Mouse (Mus musculus): ENCODE results near the gene Prss3.
"Not testable (repeated sequence)": the region's sequence is repeated elsewhere in the genome, so short reads cannot be mapped to it uniquely, and the experiment has no call there.

Gene Prss3

DNA sequence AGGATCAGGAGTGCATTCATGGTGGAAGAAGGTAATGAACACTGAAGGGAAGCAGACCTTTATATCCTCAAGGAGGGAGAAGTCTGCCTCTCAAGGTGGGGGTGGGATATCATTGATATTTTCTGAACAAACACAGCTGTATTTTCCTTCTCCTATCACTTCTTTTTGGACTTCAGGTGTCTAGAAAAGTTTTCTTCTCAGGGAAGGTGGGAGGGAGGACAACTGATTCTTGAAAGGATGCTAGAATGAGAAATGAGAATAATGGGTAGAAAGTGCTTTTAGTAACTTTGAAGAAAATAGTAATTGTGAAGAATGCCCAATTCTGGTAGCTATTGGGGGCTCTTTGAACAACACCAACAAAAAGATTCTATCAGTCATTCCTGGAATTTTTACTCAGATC, at the start of gene Prss3:
Gene Prss3, minus strand, starts transcription at position 101 of the 400 bp plus-strand sequence.
- DNase-seq = not testable (repeated sequence)

DNA sequence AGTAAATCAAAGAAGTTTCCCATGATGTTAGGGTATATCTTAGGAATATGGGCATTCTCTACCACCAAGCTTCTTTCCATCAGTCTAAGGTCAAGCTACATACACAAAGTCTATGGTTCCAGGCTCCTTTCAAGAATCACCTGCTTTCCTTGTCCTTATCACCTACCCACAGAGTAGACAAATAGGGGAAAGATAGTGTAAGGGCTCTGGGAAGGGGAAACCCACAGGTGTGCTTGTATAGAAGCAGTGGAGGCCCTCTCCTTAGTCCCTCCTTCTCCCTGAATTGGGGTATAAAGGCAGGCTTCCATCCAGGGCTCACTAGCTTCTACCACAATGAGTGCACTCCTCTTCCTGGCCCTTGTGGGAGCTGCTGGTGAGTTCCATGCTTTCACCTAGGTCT, 14.6 kb upstream of the Prss3 start, which contains the start of gene Gm5771:
Gene Gm5771, plus strand, starts transcription at position 301 of the 400 bp plus-strand sequence.
- DNase-seq = not testable (repeated sequence)

DNA sequence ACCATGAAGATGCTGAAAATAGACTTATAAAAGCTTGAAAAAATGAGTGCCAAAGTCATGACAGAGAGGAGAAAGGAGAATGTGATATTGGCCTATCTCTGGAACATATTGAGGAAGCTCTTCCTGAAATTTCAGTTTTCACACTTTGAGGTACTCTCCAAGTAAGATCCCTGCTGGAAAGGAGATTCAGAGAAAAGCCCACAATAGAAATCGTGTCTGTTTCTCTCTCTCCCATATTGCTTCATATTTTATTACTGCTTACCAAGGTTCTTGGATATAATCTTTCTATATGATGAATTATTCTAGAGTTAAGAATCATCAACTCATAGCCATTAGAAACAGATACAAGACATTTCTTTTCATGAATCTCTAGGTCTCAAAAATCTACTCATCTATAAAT, 14.2 kb upstream of the Prss3 start:
- DNase-seq = not testable (repeated sequence)

DNA sequence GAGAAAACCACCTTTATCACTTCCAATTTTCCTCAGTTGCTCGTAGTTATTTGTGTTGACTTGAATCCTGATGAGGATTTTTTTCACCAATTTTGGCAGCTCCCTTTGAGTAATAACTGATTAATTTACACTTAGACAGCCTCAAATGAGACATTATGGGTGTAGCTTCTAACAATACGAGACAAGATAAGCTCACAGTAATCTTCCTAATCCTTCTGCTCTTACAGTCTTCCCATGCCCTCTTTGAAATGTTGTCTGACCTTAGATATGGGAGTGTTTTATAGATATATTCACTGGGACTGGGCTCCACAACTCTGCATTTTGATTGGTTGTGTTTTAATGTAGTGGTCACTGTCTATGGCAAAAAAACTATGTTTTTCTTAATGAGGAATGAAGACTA, 9.3 kb upstream of the Prss3 start:
- DNase-seq = no peak

DNA sequence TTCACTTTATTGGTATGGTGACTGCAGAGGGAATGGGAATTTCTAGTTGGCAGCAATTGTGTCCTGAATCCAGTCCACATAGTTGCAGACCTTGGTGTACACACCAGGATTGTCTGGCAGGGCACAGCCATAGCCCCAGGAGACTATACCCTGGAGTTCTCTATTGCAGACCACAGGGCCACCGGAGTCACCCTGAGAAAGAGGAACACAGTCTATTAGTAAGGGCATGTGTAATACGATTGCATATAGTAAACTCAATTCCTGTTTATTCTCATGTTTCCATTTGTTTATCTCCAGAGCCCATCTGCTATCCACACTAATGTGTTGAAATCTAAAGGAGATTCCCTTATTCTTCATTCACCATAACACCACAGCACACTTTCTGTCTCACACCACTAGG, 3.7 kb downstream of the Prss3 start:
- DNase-seq = not testable (repeated sequence)

DNA sequence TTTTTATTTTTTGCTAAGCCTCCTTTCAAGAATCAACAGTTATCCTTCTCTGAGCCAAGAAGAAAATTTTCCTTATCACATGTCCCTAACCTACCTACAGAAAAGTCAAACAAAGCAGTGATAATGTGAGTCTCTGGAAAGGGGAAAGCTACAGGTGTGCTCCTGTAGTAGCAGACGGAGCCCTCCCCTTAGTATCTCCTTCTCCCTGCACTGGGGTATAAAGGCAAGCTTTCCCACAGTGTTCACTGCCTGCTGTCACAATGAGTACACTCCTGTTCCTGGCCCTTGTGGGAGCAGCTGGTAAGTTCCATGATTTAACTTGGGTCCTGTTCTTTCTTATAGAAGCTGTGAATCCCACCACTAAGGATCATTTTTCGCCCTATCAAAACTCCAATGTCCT, 23.5 kb downstream of the Prss3 start, which contains the start of gene Try10:
Gene Try10, plus strand, starts transcription at position 174 of the 400 bp plus-strand sequence.
- no peak for DNase-seq

Data from cerebellum, adult 9-10 months (tissue).